Mouse (Mus musculus): Measurements from ENCODE around the gene Myh10.

Gene Myh10

GRCm38 (mm10) chr11:68859943-68860593, 168.7 kb downstream of the Myh10 start:
- DNase-seq (ENCODE audit: extremely low spot score): no peak

GRCm38 (mm10) chr11:68862260-68862659, 170.9 kb downstream of the Myh10 start:
- DNase-seq (ENCODE audit: extremely low spot score): no peak

DNA sequence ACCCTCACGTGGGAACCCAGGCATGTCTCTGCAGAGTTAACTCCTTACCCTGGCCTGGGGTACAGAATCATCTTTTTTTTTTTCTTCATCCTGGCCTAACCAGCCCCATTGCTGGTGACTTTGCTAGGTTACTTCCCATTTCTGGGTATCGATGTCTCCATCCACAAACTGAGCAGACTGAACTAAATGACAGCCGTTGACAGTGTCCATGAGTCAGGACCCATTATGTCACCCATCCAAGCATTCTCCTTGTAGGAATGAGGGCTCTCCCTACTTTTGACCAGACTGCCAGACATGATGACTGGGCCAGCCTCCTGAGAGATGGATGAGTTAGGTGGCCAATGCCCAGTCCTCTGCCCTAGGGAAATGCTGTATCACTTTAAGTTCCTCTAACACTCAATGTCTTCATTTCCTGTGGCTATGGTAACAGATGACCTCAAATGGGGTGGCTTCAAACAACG, 172.3 kb downstream of the Myh10 start:
- DNase-seq (ENCODE audit: extremely low spot score): no peak

- DNase-seq (ENCODE audit: extremely low spot score): no peak
These were observed 173.3 kb downstream of the Myh10 start for GRCm38 (mm10) chr11:68864544-68865189.
